11 mouse cellular contexts compared by ENCODE assay signal in the genomic region with DNA sequence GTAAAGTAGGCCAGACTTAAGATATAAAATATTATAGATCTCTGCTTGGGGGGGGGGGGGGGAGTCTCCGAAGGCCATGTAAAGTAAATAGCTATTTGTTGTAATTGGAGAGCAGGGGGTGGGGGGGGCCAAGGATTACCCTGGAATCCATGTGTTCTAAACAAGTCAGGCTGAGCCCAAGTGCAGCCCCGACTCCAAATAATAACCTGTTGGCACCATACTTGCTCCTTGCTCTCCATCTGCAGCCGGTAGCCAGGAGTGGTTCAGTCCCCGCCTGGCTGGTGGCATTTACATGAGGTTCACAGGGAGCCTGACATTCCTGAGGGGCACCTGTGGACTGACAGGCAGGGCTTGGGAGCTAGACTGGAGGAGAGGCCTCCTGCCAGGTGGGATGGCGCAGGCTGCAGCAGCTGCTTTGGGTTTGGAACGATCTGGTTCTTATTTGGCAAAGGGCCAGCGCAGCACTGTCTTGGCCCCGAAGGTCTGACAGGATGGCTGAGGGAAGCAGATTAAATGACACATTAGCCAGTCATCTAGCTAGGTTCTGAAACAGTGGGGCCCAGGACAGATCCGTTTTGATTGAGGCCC. TPM values are rescaled to one million over a fixed set of nuclear protein-coding genes. Genes with fewer than 3 reads are reported as not detected.
DNase-seq lines count a peak whose midpoint lies in the region; ATAC-seq and TF ChIP-seq lines count a peak whose summit lies in the region.
"Had no signal": no experiment of that assay in that cellular context is flagged by ENCODE, and none has a peak within 500 bp of the region (broad histone marks: within the 10 kb centered on the region; RNA-seq: fewer than 3 reads in every experiment).

No protein-coding gene starts in this region.

- no peak overlapping the region for H3K4me3 ChIP-seq in heart, adult 2 months
- no peak overlapping the region for H3K4me3 ChIP-seq in heart, embryonic 12.5 days
- no peak overlapping the region for H3K4me3 ChIP-seq in C2C12 (ENCODE audit: insufficient read depth, poor library complexity, severe bottlenecking)
- H3K4me3 ChIP-seq: neural tube, embryonic 13.5 days had no signal

- no peak for TF ChIP-seq CTCF in heart, adult 2 months (IDR thresholded peaks at IDR 0.05)
- no peak for TF ChIP-seq CTCF in C2C12 (IDR thresholded peaks at IDR 0.05; ENCODE audit: control insufficient read depth, insufficient read depth, insufficient read length)

- TF ChIP-seq POLR2A in heart, adult 2 months (IDR thresholded peaks at IDR 0.05; ENCODE audit: insufficient read depth, low read depth, low read length) = no peak

- H3K79me2 ChIP-seq in heart, adult 2 months (replicated peaks; ENCODE audit: control insufficient read depth, insufficient read depth, low read length) = no peaks in the 10 kb centered on the region
- no peaks in the 10 kb centered on the region for H3K79me2 ChIP-seq in C2C12 (ENCODE audit: control insufficient read depth, insufficient read depth)

- 40% methylated on average over 9 of the region's 9 CpGs for WGBS in heart, adult 2 months
- 29% methylated on average over 9 of the region's 9 CpGs for WGBS in heart, embryonic 12.5 days

- peaks cover 1% of the 10 kb centered on the region; the same call in 1 of the 2 replicates for H3K4me1 ChIP-seq in heart, adult 2 months (ENCODE audit: control insufficient read depth, insufficient read depth, low read length)
- H3K4me1 ChIP-seq in heart, embryonic 12.5 days (replicated peaks) = peaks cover 21% of the 10 kb centered on the region

- TF ChIP-seq EP300 in heart, adult 2 months (IDR thresholded peaks at IDR 0.05; ENCODE audit: insufficient read depth, low read depth, low read length) = no peak

- no peaks in the 10 kb centered on the region for H3K79me3 ChIP-seq in C2C12 (ENCODE audit: low read depth)

- DNase-seq in heart, adult 2 months = peak; percentile 32 to 35
- DNase-seq in ZHBTc4 (ENCODE audit: low read depth, low spot score) = peak; percentile 16
- peak; percentile 24 to 43 for DNase-seq in gastrocnemius, postnatal 4 days (ENCODE audit: low spot score in 2 of 2)
- no peak for DNase-seq in urinary bladder, postnatal 14 days (ENCODE audit: low spot score)
- DNase-seq in right cerebral cortex, postnatal 10 days (ENCODE audit: low spot score in 2 of 2) = no peak
- DNase-seq: kidney, adult 9 months had no signal

- ATAC-seq in heart, embryonic 12.5 days (ENCODE audit: insufficient number of reproducible peaks, low FRiP score) = no peak
- no peak for ATAC-seq in inflammation-experienced regulatory T-cells, adult 6 months

- no peaks in the 10 kb centered on the region; the same call in 1 of the 2 replicates for H3K9me3 ChIP-seq in heart, embryonic 12.5 days (replicated peaks)
- H3K9me3 ChIP-seq: neural tube, embryonic 13.5 days had no signal

- no peaks in the 10 kb centered on the region for H3K27me3 ChIP-seq in heart, adult 2 months (ENCODE audit: control insufficient read depth, insufficient read depth, low read length)
- H3K27me3 ChIP-seq in heart, embryonic 12.5 days (replicated peaks) = peaks cover 44% of the 10 kb centered on the region
- peaks cover 18% of the 10 kb centered on the region for H3K27me3 ChIP-seq in C2C12 (ENCODE audit: control insufficient read depth, insufficient read depth, insufficient read length)

- H3K9ac ChIP-seq in heart, adult 2 months (ENCODE audit: low read depth, low read length) = no peak overlapping the region
- H3K9ac ChIP-seq in heart, embryonic 12.5 days = no peak overlapping the region
- H3K9ac ChIP-seq: neural tube, embryonic 13.5 days had no signal

- intact Hi-C loops in heart, adult 2 months (cut with DNase I) = no loop called here

- H3K4me2 ChIP-seq in heart, embryonic 12.5 days = no peak overlapping the region
- H3K4me2 ChIP-seq: neural tube, embryonic 13.5 days had no signal

- H3K27ac ChIP-seq in heart, adult 2 months = no peak overlapping the region
- H3K27ac ChIP-seq in heart, embryonic 12.5 days (ENCODE audit: poor library complexity, severe bottlenecking) = no peak overlapping the region
- H3K27ac ChIP-seq: macrophage; neural tube, embryonic 13.5 days had no signal

- H3K36me3 ChIP-seq in heart, adult 2 months (ENCODE audit: control insufficient read depth, insufficient read depth, low read length) = no peaks in the 10 kb centered on the region
- H3K36me3 ChIP-seq in heart, embryonic 12.5 days = no peaks in the 10 kb centered on the region
- no peaks in the 10 kb centered on the region for H3K36me3 ChIP-seq in C2C12 (ENCODE audit: control insufficient read depth, insufficient read depth)
- H3K36me3 ChIP-seq: neural tube, embryonic 13.5 days had no signal

- no peak overlapping the region for H3ac ChIP-seq in C2C12 (ENCODE audit: control insufficient read depth, insufficient read length, low read depth)

TF ChIP-seq in C2C12, 6 proteins besides CTCF, POLR2A, EP300 and RAD21:
- TF ChIP-seq MYOD1 (IDR thresholded peaks at IDR 0.05; ENCODE audit: control insufficient read depth, insufficient read length, low read depth) (peak; percentile 56), USF1 (IDR thresholded peaks at IDR 0.05; ENCODE audit: low read depth) (no peak)

RNA-seq across cellular contexts. Expression of a gene that starts 3.2 kb away (rescaled TPM):
- total RNA-seq in heart, adult 2 months (2021) = 10 to 100 TPM; 16.0 to 18.1 TPM
- 9.5 and 14.3 TPM in 2 replicates for polyA plus RNA-seq in heart, adult 2 months (2012; rRNA removed)
- polyA plus RNA-seq in heart, embryonic 12.5 days (2016; fragmentation: Nextera tagmentation; extraction: Ambion mirVana) = not detected in 2 replicates
- not detected for polyA plus RNA-seq in C2C12 (2012; fragmentation: generic; extraction: Trizol)
- 1 to 10 TPM; 4.1 to 4.6 TPM for total RNA-seq in gastrocnemius, postnatal 4 days (2021)
- 1 to 10 TPM in 1 of 3 experiments, under 1 TPM in 1, not detected in 1; 0.34 to 1.2 TPM for polyA plus RNA-seq in inflammation-experienced regulatory T-cells, adult 6 months (2017; shearing (Covaris generic))
- polyA plus RNA-seq: macrophage; neural tube, embryonic 13.5 days had no signal

Comparison
In these comparisons a context has a peak if more than half of its experiments do, and no peak if none do; other contexts are left out.
1. DNase-seq: peak in heart, adult 2 months (2 of 2), ZHBTc4 (single experiment) and gastrocnemius, postnatal 4 days (2 of 2); none in urinary bladder, postnatal 14 days (single experiment) and right cerebral cortex, postnatal 10 days (0 of 2).